Mouse (Mus musculus) bone marrow, adult 2 months (tissue): ENCODE measurements around the gene Aagab. TPM values are rescaled to one million over a fixed set of nuclear protein-coding genes. Genes with fewer than 3 reads are reported as not detected.

Source experiments
- H3K27ac ChIP-seq: fragments of 200-500 bp; 2 replicates; pipeline ENCODE4 v1.5.1; 2012; ENCODE audit warnings: low read depth, mild to moderate bottlenecking, control low read depth, inconsistent platforms, low read length; ENCODE audit not compliant: control insufficient read depth, poor library complexity, insufficient read depth
- H3K4me1 ChIP-seq: fragments of 200-500 bp; 2 replicates; pipeline ENCODE4 v1.6.1; 2011; ENCODE audit warnings: low read length; ENCODE audit not compliant: control insufficient read depth, insufficient read depth
- H3K4me3 ChIP-seq: fragments of 200-500 bp; replicated peaks from 2 replicates; pipeline ENCODE3; 2011; ENCODE audit warnings: mild to moderate bottlenecking, low read depth, low read length, control low read depth; ENCODE audit not compliant: control insufficient read depth
- CTCF ChIP-seq: fragments of 200-500 bp; IDR thresholded peaks from 2 replicates; pipeline ENCODE4 v1.5.1; 2011; ENCODE audit warnings: low read length, control low read depth; ENCODE audit not compliant: control insufficient read depth, insufficient read depth
- POLR2A ChIP-seq: fragments of 200-500 bp; IDR thresholded peaks from 2 replicates; pipeline ENCODE4 v1.6.1; 2011; ENCODE audit warnings: low read depth, mild to moderate bottlenecking, control low read depth, low read length, borderline replicate concordance; ENCODE audit not compliant: control insufficient read depth
- WGBS: fragments of 180-500 bp; shearing (Covaris S2); methylation state at CpG from one replicate; pipeline ENCODE4 v1.1.7; 2018; 5-methylcytosine and 5-hydroxymethylcytosine counted together
- polyA plus RNA-seq: library from polyadenylated mRNA; stranded (reverse); fragments of >200 nt; gene quantifications from 2 replicates; pipeline ENCODE4 v1.2.4, GENCODE M21; 2011; ENCODE audit warnings: low replicate concordance; ENCODE audit not compliant: missing spikeins, insufficient read depth, insufficient read length

The Aagab gene
- polyA plus RNA-seq, 1 experiment: 13.9 TPM

GRCm38 (mm10) chr9:63571895-63572294 lies 30.6 kb upstream of the Aagab start:
- TF ChIP-seq POLR2A: no peak
- no peak for TF ChIP-seq CTCF
- WGBS: 1% methylated on average over 6 of the region's 6 CpGs
- Histone ChIP-seq H3K4me1 (peaks cover 4% of the 10 kb centered on the region; the same call in 1 of the 2 replicates), H3K27ac (no peak overlapping the region), H3K4me3 (no peak overlapping the region)

- TF ChIP-seq CTCF (no peak), POLR2A (no peak)
- 73% methylated on average over 7 of the region's 7 CpGs for WGBS
Observed at GRCm38 (mm10) chr9:63572874-63573273, 29.6 kb upstream of the Aagab start.

DNA sequence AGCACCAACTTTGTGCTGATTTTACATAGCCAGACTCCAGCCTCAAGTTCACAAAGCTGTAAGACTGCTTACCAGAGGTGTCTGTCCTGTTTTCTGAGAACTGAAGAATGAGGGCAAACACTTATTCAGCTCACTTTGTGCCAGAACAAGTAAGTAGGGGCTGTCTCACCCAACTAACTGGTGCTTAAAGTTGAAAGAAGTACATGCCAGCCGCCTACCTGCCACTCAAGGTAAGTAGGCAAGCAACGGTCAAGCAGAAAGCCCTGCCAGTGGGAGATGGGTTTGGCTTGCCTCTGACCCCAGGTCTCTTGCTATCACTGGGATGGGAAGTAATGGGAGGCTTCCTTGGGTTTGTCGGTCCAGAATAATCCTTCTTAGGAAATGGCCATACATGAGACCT lies 25.0 kb upstream of the Aagab start:
- Histone ChIP-seq H3K4me3 (no peak overlapping the region), H3K27ac (no peak overlapping the region), H3K4me1 (no peaks in the 10 kb centered on the region)
- TF ChIP-seq POLR2A: no peak
- TF ChIP-seq CTCF: no peak
- WGBS: 81% methylated on average over 3 of the region's 3 CpGs

More at GRCm38 (mm10) chr9:63572874-63573273, 29.6 kb upstream of the Aagab start:
- no peak overlapping the region for H3K27ac ChIP-seq
- H3K4me3 ChIP-seq: no peak overlapping the region
- peaks cover 4% of the 10 kb centered on the region; the same call in 1 of the 2 replicates for H3K4me1 ChIP-seq

DNA sequence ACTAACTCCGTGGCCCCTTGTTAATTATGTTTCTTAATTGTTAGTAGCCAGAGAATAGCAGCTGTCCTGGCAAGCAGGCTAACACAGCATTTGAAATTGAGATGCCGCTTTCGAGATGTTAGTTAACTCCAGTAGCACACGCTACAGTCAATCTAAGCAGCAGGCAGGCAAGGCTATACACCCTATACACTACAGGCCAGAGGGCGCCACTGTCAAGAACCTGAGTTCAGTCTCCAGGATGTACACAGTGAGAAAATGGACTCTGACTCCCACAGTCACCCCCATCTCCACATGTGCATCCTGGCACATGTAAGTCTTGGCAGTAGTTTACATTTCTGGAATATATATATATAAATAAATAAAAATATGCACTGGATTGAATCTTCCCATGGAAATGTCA lies 22.8 kb upstream of the Aagab start:
- H3K4me1 ChIP-seq: no peaks in the 10 kb centered on the region
- TF ChIP-seq POLR2A (no peak), CTCF (no peak)
- 75% methylated on average over 5 of the region's 5 CpGs for WGBS
- H3K4me3 ChIP-seq: no peak overlapping the region
- no peak overlapping the region for H3K27ac ChIP-seq

DNA sequence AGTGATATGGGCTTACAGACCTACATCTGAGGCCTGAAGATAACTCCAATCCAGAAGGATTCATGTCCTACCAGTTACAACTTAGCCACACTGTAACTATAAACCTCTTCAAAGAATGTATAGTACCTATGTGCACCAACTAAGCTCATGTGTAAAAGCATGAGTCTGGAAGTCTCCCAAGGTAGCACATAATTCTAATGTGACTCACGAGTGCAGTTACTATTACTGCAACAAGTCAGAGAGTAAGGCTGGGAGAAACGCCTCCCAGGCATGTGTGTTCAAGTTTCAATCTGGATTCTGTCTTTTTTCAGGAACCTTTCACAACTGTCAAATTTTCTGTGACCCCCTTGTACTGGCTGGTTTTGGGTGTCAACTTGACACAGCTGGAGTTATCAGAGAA lies 22.4 kb upstream of the Aagab start:
- TF ChIP-seq POLR2A (no peak), CTCF (no peak)
- 76% methylated on average over 2 of the region's 2 CpGs for whole genome bisulfite sequencing
- H3K4me3 ChIP-seq: no peak overlapping the region

GRCm38 (mm10) chr9:63581778-63582177 lies 20.7 kb upstream of the Aagab start:
- Histone ChIP-seq H3K4me1 (no peaks in the 10 kb centered on the region), H3K27ac (no peak overlapping the region), H3K4me3 (no peak overlapping the region)
- 81% methylated on average over 4 of the region's 4 CpGs for WGBS
- TF ChIP-seq POLR2A: no peak
- no peak for TF ChIP-seq CTCF

More for the DNA sequence above, 22.4 kb upstream of the Aagab start:
- no peak overlapping the region for H3K27ac ChIP-seq
- no peaks in the 10 kb centered on the region for H3K4me1 ChIP-seq

- Histone ChIP-seq H3K27ac (no peak overlapping the region), H3K4me3 (no peak overlapping the region), H3K4me1 (no peaks in the 10 kb centered on the region; the same call in 1 of the 2 replicates)
- TF ChIP-seq POLR2A: no peak
- TF ChIP-seq CTCF: no peak
- WGBS: 89% methylated on average over 6 of the region's 6 CpGs
Observed at GRCm38 (mm10) chr9:63585251-63585650, 17.2 kb upstream of the Aagab start.

GRCm38 (mm10) chr9:63589209-63589608 lies 13.3 kb upstream of the Aagab start:
- Histone ChIP-seq H3K4me3 (no peak overlapping the region), H3K4me1 (no peaks in the 10 kb centered on the region; the same call in 1 of the 2 replicates), H3K27ac (no peak overlapping the region)
- TF ChIP-seq POLR2A (no peak), CTCF (no peak)
- 51% methylated on average over 6 of the region's 6 CpGs for WGBS

DNA sequence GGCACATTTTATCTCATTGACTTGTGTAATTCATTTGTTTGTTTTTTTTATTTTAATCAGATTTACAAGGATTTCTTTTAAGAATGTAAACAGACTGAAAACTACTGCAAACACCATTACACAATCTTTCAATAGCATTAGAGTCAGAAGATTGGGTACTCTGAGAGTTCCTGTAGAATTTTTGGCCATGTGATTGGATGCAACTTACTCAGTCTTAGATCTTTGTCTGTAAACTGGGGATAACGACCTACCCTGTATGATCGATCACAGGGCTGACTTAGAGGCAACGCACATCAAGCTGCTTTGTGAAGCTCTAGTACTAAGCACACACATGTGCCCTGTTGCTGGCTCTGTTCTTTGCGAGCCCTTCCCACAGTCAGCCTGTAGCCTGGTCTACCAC lies 11.9 kb upstream of the Aagab start:
- Histone ChIP-seq H3K4me3 (no peak overlapping the region), H3K4me1 (no peaks in the 10 kb centered on the region; the same call in 1 of the 2 replicates), H3K27ac (no peak overlapping the region)
- WGBS: 92% methylated on average over 4 of the region's 4 CpGs
- no peak for TF ChIP-seq CTCF
- no peak for TF ChIP-seq POLR2A
